Mouse (Mus musculus) hindlimb bud, embryonic 11.5 days (tissue): ENCODE data around the gene Rhbdf2.

ENCODE experiments used
- DNase-seq: peaks from one replicate; pipeline ENCODE4 v3.0.0-alpha.2; 2012; ENCODE audit warnings: low read depth, low spot score; ENCODE audit errors: extremely low spot score

Rhbdf2 gene

DNA sequence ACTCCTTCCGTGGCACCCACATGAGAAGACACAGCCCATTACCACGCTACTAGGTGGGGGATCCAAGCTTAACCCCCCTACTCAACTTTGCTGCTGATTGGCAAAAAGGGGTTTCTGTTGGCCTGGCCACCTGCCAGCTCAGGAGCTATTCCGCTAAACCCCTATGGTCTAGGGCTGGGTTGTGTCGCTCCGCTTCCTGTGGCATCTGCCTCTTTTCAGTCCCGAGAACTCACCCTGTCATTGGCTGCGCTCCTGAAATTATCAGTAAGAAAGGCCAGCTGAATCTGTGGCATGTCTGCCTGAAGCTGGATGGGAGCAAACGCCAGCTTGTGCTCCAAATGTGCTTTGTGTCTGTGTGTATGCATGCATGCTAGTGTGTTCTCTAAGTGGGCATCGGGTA is 33.4 kb upstream of the Rhbdf2 start:
- no peak for DNase-seq

DNA sequence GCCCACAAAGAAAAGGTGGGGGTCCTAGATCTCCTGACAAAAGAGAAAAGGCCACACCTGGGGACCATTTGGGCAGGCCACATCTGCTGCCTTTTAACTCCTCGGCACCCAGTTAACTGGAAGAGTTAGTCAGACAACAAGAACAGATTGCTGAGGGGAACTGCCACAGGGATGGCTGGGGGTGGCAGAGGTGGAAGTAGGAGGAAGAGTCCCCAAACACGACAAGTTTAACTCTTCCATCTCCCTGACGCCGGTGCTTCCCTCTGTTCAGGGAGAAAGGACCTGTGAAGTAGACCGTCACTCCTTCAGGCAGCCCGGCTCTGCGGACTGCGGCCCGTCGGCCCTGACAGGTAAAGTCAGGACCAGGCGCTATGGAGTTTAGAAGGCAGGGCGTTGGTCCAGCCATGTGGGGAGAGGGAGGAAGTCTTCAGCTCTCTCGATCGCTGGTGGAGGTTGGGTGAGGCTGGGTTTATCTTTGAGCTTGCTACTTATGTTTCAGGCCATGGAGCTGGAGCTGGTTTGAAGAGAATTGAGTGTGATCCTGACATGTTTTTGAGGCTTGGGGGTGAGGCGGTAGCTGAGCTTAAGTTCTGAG is 32.3 kb upstream of the Rhbdf2 start:
- no peak for DNase-seq

DNA sequence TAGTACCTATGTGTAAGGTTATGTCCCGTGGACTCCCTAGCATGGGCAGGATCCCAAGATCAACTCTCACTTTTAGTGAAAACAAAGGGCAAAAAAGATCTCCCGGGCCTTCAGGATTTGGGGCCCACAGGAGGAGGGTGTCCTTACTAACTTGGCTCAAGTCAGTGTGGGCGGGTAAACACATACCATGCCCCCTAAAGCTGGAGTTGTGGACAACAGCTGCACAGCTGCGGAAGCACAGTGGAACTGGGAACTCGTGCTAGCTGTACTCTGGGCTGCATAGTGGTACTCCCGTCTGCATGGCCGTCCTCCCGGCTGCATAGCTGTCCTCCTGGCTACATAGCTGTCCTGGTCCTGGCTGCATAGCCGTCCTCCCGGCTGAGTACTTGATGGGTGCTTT is 31.4 kb upstream of the Rhbdf2 start:
- no peak for DNase-seq

DNA sequence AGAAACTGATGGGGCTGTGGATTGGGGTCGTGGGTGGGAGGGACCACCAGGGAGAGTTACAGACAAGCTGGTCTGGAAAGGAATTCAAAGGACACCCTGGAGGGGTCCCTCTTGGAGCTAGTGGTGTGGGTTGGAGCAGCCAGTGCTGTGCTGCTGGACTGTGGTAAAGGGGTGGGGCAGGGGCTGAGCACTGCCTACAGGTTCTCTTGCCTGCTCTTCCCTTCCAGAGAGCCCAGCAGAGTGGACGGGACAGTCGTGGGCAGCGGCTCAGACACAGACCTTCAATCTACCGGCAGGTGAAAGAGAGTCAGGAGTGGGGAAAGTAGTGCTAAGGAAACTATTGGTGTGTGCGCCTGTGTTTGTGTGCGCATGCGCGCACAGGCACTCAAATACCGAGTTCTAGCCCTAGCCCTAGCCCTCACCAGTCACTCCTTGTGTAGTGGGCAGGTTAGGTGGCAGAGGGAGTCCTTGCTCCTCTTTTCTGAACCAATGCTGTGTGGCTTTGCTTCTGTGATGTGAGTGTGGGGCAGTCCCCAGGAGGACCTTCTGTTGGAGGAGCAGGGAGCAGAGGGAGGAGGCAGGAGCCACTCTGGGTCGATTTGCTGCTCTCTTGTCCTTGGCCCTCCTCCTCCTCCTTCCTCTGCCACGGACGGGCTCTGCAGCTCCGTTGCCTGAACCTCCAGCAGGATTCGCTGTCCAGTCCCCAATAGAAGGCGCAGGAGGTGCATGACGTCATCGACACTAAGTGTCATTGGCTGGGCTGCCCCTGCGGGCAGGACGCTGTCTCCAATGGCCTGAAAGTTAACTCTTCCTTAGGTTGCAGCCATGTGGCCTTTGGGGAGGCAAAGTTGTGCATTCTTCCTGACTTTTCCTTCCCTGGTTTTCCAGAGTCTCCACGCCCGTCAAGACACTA is 30.7 kb upstream of the Rhbdf2 start:
- DNase-seq = peak; percentile 93

DNA sequence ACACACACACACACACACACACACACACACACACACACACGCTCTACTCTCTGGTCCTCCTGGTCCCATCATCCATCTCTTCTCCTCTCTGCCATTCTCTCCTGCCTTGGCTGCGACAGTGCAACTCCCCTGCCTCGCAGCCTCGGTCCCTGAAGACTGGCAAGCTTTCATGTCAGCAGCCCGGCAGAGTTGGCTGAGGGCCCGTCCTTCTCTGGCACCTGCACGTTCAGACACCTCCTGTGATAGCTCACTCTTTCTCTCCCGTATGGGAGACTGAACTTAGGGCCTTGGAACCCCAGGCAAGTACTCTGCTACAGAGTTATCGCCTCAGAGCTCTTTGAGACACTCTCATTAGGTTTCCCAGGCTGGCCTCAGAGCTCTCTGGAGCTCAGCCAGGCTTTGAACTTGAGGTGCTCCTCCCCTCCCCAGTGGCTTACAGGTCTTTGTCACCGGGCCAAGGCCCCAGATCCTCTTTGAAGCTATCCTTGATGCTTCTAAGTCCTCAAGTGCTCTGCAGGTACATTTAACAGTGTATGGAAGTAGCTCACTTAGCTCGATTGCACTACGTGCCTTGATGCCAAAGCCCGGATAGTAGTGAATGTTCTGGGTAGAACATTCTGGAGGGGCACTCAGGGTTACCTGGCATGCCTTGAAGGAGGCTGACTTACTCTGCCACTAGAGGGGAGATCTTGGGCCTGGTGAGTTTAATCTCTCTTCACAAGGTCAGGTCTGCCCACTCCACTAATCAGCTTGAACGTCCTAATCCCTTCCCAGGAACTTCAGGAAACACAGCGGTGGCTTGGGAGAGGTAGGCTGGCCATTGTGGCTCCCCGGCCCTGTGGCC is 29.8 kb upstream of the Rhbdf2 start:
- no peak for DNase-seq

DNA sequence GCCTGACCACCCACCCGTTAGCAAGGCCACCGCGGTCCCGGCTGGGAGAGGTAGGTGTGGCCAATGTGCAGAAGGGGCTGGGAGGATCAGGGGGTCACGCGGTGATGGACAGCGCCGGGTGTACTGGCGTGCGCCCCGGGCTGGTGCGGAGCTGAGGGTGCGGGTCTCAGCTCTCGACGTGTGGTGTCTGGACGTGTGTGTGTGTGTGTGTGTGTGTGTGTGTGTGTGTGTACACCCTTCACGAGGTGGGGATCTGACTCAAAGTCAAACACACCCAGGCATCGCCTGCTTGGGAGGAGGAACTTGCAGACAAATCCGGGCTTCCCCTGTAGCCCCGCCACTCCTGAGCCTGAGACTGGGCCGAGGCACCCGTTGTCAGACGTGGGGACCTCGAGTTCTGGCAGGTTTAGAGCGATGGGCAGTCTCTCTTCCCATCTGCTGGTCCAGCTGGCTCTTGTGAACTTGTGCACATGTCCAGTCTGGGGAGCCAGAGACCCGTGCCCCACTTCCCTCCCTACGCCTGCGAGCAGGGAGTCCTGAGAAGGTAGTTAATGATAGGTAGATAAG is 27.5 kb upstream of the Rhbdf2 start, which contains the start of gene Cygb:
Gene Cygb, minus strand, starts transcription at position 59 of the 567 bp plus-strand sequence.
- no peak for DNase-seq

DNA sequence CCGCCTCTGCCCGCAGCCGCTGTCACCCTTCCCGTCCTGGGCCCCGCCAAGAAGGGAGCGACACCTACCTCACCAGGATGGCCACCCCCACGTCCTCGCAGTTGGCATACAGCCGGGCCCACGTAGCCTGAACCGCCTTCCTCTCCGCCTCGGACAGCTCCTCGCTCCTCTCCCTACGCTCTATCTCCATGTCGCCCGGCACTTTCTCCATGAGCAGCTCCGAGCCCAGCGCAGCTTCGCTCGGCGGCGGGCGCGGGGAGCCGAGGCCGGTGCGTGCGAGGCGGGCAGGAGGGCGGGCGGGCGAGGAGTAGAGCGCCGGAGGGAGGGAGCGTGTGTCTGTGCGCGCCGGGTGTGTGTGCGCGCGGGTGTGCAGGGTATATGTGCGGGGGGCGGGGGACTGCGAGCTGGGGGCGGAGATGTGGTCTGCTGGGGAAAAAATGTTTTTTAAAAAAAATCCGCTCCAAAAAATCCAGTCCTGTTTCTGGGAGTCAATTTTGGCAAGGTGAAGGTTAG is 26.9 kb upstream of the Rhbdf2 start:
- no peak for DNase-seq

DNA sequence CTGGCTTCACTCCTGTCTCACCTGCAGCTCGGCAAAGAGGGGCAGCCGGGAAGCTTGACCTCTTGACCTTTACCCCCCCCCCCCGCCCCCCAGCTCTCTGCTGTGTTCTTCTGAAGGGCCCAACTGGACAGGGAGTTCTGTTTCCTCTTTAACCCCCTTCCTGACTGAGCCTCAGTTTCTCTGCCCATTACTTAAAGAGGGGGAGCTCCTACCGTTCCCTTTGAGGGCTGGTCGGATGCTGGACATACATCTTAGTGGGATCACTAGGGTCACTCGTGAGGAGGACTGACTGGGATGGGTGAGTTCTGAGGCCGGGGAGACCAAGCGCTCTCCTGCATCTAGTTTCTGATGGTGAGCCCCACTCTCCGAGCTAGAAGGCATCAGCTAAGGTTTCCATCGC is 26.4 kb upstream of the Rhbdf2 start, which contains the start of gene Prcd:
Gene Prcd, plus strand, starts transcription at position 301 of the 400 bp plus-strand sequence.
- no peak for DNase-seq

DNA sequence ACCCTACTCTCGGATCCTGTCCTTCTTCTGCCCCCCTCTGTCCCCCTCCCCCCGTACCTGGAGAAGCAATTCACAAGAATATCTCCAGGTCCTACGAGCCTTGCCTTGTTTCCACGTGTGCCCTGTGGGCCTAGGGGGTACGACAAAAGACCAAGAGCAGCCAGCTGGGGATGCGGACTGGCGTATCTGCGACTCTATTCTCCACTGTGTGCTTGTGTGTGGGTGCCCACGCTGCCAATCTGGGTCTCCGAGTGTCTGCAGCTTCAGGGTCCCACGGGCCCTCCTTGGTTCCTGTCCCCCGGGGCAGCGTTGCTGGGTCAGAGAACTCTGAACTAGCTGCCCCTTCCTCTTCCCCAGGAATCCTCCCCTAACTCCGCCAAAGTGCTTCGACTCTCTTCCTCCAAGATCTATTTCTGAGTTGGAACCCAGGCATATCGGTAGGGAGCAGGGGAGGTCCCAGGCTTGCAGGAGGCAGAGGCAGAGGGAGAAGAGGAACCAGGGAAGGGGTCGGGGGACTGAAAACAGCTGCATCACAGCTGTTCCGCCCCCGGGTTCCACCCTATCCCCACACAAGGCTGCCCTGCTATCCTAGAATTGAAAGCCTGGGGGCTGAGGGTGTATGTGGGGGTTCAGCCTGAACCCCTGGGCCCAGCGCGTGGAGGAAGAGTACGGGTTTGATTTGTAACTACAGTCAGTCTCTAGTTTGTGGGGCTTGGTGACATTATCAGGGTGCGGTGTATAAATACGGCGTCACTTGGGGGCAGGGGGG is 25.7 kb upstream of the Rhbdf2 start:
- DNase-seq = no peak

DNA sequence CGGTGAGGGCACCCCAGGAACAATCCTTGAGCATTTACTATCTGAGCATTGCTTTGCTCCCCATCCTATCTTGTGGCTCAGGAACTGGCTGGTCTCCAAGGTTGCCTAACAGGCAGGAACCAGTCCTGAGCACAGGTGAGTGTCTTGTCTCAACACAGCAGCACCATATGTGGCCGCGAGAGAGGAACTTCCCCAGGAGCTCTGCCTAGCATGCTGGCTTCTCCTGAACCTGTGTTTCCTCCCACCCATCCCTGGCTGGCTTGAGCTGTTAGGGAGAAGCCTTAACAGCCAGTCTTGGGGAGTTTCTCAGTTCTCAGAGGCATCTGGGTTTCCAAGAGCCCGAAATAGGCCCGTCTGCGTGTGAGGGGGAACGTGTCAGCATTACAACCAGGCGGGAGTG is 24.5 kb upstream of the Rhbdf2 start:
- no peak for DNase-seq

DNA sequence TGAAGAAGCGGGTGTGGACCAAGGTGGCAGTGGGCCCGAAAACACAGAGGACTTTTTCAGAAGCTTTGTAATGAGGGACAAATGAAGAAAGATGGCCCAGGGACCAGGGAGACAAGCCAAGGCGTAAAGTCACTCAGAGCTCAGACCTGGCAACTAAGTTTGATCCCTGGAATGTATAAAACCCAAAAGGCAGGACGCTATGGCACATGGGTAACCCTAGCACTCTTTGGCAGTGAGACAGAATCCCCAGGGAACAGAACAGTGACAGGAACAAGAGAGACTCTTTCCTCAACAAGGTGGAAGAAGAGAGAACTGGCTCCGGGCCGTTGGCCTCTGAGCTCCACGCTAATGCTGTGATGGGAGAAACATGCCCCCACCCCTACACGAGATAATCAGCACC is 24.0 kb upstream of the Rhbdf2 start:
- no peak for DNase-seq

DNA sequence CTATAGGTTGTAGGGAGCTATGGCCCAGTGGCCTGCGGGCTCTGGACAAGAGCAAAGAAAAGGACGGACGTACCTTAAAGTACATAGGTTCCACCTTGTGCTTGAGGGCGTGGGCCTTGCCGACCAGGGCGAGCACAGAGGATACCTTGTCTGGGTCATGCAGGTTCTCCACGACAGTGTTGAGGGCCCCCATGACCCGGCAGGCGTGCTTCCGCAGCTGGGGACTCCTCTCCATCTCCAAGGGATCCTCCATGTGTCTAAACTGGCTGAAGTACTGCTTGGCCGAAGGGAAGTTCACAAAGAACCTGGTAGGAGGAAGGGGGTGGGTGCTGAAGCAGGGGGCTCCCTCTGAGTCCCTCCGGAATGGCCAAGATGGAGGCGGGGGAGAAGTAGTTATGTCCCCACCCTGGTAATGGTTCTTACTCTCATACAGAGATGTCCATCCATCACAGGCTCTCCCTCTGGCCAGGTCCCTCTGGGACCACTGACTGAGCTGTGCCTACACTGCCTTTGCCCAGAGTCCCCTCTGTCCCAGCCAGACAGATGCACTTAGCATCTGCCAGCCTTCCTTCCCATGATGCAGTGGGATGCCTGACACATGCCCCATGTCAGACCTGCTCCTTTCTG is 23.0 kb upstream of the Rhbdf2 start:
- no peak for DNase-seq

DNA sequence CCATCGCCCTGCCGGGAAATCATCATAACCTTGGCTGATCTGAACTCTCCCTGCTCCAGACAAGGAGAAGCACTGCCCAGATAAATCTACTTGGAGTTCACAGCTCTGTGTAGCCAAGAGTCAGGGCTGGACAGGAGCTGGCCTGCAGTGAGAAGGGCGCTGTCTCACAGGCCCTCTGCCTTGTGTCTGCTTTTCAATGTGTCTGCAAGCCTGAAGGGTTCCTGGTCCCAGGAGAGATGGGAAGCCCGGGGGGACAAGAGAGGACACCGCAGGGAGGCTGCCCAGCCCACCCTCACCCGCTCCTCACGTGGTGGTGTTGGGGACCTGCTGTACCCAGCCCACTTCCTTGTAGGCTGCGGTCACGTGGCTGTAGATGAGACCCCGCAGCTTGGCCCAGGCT is 22.2 kb upstream of the Rhbdf2 start:
- DNase-seq = no peak

DNA sequence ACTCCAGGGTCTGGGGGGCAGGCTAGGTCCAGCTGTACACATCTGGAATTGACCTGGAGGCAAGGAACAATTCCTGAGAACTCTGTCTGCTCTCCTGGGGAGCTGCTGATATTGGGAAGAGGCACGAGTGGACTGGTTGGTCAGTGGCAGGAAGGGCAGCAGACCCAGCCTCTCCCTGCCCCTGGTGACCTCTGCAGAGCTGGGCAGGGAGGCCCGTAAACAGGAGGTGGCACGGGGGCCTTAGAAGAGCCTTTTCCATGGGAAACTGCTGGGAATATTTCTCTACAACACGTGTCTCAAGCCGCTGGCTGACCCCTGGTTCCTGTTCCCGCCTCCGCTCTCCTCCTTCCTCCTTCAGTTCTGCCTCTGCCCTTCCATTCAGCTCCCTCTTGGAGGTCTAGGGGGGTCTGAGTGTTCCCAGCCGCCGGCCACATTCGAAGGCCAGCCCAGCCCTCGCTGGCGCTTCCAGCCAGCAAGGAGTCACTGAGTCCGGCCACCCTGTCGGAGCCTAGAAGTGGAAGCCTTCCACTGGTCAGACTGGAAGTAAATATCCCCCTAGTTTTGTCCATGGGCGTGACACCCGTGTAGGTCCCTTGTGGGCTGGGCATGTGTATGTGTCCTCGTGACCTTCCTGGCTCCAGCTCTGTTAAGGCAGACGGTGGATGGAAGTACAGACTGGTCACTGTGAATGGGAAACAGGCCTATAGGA is 21.5 kb upstream of the Rhbdf2 start:
- no peak for DNase-seq

DNA sequence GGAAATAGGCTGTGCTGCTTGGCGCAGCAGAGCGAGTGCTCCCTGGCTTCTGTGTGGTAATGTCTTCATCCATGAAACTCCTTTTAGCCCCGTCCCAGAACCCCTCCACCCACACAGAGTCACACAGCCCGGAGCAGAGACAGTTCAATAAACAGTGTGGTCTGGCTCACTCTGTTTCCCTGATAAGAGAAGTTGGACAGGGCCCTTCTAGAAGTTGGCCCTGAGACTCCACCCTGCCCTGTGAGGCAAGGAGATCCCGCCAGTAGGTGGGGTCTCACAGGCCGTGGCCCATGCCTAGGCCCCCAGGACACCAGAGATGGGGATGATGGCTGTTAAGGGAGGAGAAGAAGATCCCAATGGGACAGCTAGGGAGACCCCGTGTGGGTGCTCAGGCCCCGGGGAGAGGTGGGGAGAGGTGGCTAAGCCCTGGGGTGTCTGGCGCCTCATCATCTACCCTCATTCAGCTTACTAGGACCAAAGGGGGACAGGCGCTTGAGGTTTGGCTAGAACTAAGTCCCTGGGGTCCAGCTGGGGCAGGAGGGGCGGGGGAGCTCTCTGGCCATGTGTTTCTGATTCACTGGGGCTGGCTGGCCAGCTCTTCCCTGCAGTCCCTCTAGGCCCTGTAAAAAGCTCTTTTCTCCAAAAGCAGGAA is 20.6 kb upstream of the Rhbdf2 start:
- DNase-seq = no peak

DNA sequence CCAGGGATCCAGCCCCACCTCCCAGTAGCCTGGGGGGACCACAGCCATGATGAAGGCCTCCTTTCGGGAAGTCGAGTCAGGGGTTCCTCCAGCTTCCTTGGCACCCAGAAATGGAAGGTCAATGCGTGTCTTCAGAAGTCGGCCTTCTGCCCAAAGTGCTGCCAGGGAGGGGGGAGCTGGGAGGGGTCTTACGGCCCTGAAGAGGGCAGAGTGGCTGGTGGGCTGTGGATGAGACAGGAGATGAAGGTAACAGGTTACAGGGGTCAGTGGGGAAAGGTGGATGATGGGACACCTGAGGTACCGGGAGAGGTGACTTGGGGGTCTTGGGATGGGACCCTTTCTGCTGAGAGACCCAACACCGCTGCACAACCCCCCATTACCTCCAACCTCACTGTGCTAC is 20.0 kb upstream of the Rhbdf2 start:
- no peak for DNase-seq

DNA sequence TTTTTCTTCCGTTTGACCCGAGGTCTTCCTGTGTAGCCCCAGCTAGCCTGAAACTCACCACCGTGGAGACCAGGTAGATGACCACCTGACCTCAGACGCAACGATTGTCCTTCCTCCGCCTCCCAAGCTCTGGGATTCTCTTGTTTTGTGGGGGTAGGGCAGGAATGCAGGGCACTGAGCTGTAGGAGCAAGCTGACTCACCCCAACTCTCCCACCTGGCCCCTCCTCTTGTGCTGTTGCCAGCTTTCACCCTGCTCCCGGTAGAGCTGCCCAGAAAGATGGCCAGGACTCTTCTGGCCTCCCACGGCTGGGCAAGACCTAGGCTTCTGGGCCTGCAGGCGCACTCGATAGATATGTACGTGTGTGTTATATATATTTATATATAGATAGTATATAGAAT is 19.3 kb upstream of the Rhbdf2 start:
- DNase-seq = no peak

DNA sequence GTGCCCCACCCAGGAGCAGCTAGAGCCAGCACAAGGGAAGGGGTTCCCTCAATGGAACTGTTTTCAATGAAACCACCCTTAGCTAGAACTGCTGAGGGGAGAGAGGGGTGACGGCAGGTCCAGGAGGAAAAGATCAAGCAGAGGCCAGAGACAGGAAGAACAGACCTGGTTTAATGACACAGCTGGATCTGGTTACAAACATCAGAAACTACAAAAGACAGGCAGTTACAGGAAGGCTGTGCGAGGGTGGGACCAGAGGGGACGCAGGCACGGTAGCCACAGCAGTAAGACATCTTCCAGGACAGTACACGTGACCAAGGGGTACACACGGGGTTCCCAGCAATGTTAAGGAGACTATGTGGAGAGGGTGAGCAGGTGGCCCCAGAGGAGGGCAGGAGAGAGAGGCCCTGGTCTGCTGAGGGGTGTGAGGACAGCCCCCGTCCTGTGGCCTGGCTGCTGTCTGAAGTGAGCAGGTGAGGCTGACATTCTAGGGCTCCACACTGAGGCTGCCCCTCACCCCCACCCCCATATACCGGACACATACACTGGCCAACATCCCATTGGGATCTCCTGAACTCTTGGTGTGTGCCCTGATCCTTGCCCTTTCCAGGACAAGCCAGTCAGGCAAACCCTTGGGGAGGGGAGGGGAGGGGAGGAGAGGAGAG is 18.8 kb upstream of the Rhbdf2 start:
- DNase-seq = no peak
